Mouse (Mus musculus): ENCODE data around the gene Nop2.

- TF ChIP-seq GATA1 (IDR thresholded peaks at IDR 0.05; ENCODE audit: borderline replicate concordance, low read length) (no peak), FLI1 (IDR thresholded peaks at IDR 0.05; ENCODE audit: low read length) (no peak)
These were observed 47.3 kb upstream of the Nop2 start for GRCm38 (mm10) chr6:125084424-125084823.
